Mouse (Mus musculus): ENCODE measurements at regions not wholly inside any gene's neighbourhood (a gene's known extent, or its start where the extent isn't known, plus 50 kb on each side); places are given as distances from the start of the nearest gene placed in this dataset.

DNA sequence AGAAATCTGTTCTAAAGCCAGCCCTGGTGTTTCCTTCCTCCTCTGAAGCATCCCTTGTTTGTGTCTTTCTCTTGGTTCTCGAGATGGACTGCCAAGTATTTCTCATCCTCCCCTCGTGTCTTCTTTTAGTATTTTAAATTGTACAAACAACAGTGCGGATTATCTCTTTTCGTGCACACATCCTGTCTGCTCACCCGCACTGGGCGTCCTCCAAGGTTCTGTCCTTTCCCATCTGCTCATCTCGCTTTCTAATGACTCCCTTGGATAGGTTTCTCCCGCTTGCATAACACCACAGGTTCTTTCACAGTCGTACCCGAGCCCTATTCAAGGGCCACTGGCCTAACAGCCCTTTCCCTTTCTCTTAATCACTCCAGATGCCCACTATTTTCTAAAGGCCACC, 428.7 kb upstream of the Jarid2 start:
- TF ChIP-seq POLR2A (IDR thresholded peaks at IDR 0.05; ENCODE audit: extremely low read depth, insufficient read depth, low read length) (no peak), CTCF (IDR thresholded peaks at IDR 0.05; ENCODE audit: extremely low read depth, insufficient read depth, low read length) (no peak)
